Mouse (Mus musculus) Patski (cell line): ENCODE data around the gene Olfr1370. TPM values are rescaled to one million over a fixed set of nuclear protein-coding genes. Genes with fewer than 3 reads are reported as not detected.
"Not testable (repeated sequence)": the region's sequence is repeated elsewhere in the genome, so short reads cannot be mapped to it uniquely, and the experiment has no call there.

ENCODE experiments used
- ATAC-seq: fragments of 100-300 bp; one replicate; pipeline ENCODE4 v1.8.0; 2021
- CTCF ChIA-PET: fragments of 350-600 bp; sonication (Branson Sonifier 250); formaldehyde crosslinking; loops from one replicate; lab custom pipeline; 2022; ENCODE audit warnings: inconsistent platforms; lab: Charles Lee
- POLR2A ChIA-PET: fragments of 350-600 bp; sonication (Branson Sonifier 250); formaldehyde crosslinking; loops from one replicate; lab custom pipeline; 2022; ENCODE audit warnings: antibody characterized with exemption, inconsistent platforms; lab: Charles Lee
- DNase-seq: peaks from one replicate; pipeline ENCODE4 v3.0.0-alpha.2; 2011; ENCODE audit warnings: low read depth, low spot score
- H3K27me3 ChIP-seq: fragments of 371-371 bp; one replicate; pipeline ENCODE4 v1.5.1; 2021
- CTCF ChIP-seq: fragments of 100-300 bp; IDR thresholded peaks from one replicate; pipeline ENCODE4 v1.5.1; 2021
- in situ Hi-C: fragments of 300-500 bp; cut with MboI; formaldehyde crosslinking; loops from 3 replicates; pipeline ENCODE4 v1.11.1; 2018; ENCODE audit warnings: low pct_unique_long_range_greater_than_20kb, mixed read lengths
- polyA plus RNA-seq: library from polyadenylated mRNA; unstranded; gene quantifications from one replicate; pipeline ENCODE4 v1.2.3, GENCODE M21; 2021

Gene Olfr1370
- polyA plus RNA-seq = not detected

GRCm38 (mm10) chr13:21074847-21075246, at the start of gene Olfr1370:
Olfr1370 (minus strand) TSS chr13:21074947.
- in situ Hi-C loops = no loop called here

GRCm38 (mm10) chr13:21114121-21114520, 39.4 kb upstream of the Olfr1370 start:
- ATAC-seq (no peak), DNase-seq (no peak)
- in situ Hi-C loops = no loop called here
- ChIA-PET POLR2A (no interaction called here), CTCF (no interaction called here)
- no peaks in the 10 kb centered on the region for H3K27me3 ChIP-seq
- TF ChIP-seq CTCF = no peak

More at GRCm38 (mm10) chr13:21074847-21075246, at the start of gene Olfr1370:
- ChIA-PET CTCF (no interaction called here), POLR2A (no interaction called here)
- TF ChIP-seq CTCF = no peak
- no peak for ATAC-seq
- DNase-seq = no peak
- H3K27me3 ChIP-seq = no peaks in the 10 kb centered on the region

- H3K27me3 ChIP-seq, ATAC-seq, DNase-seq, CTCF ChIA-PET, in situ Hi-C loops, POLR2A ChIA-PET: not testable (repeated sequence)
Observed at GRCm38 (mm10) chr13:21111183-21111582, 36.4 kb upstream of the Olfr1370 start, which contains the start of gene Olfr1369-ps1. Olfr1369-ps1 (plus strand) TSS chr13:21111483.

GRCm38 (mm10) chr13:21110441-21110840, 35.7 kb upstream of the Olfr1370 start:
- DNase-seq = no peak
- ChIA-PET POLR2A (no interaction called here), CTCF (no interaction called here)
- ATAC-seq = no peak
- in situ Hi-C loops = no loop called here
- no peaks in the 10 kb centered on the region for H3K27me3 ChIP-seq
- TF ChIP-seq CTCF = no peak

GRCm38 (mm10) chr13:21109759-21110158, 35.0 kb upstream of the Olfr1370 start:
- ChIA-PET CTCF (no interaction called here), POLR2A (no interaction called here)
- in situ Hi-C loops = no loop called here
- ATAC-seq = no peak
- TF ChIP-seq CTCF = no peak
- no peaks in the 10 kb centered on the region for H3K27me3 ChIP-seq
- DNase-seq = no peak

GRCm38 (mm10) chr13:21082686-21083085, 7.9 kb upstream of the Olfr1370 start:
- TF ChIP-seq CTCF = no peak
- no peaks in the 10 kb centered on the region for H3K27me3 ChIP-seq
- in situ Hi-C loops = no loop called here
- ChIA-PET POLR2A (no interaction called here), CTCF (no interaction called here)
- ATAC-seq (no peak), DNase-seq (no peak)

GRCm38 (mm10) chr13:21066021-21066420, 8.7 kb downstream of the Olfr1370 start:
- no peaks in the 10 kb centered on the region for H3K27me3 ChIP-seq
- POLR2A ChIA-PET = no interaction called here
- DNase-seq (no peak), ATAC-seq (no peak)
- TF ChIP-seq CTCF = no peak
- CTCF ChIA-PET = no interaction called here
- in situ Hi-C loops = no loop called here

- in situ Hi-C loops = no loop called here
Observed at GRCm38 (mm10) chr13:21050118-21050517, 24.6 kb downstream of the Olfr1370 start.

GRCm38 (mm10) chr13:21040589-21041199, 34.1 kb downstream of the Olfr1370 start:
- TF ChIP-seq CTCF = no peak
- ChIA-PET CTCF (no interaction called here), POLR2A (interaction anchor here (0.5 kb wide), 1 partner anchor 1920 kb away, joined by 3 read pairs; no protein-coding TSS in a partner anchor)
- ATAC-seq = no peak
- no peak for DNase-seq
- H3K27me3 ChIP-seq = no peaks in the 10 kb centered on the region
- in situ Hi-C loops = loop anchor here (25.0 kb wide), 1 partner anchor 728 kb away; no protein-coding TSS in a partner anchor

More at GRCm38 (mm10) chr13:21050118-21050517, 24.6 kb downstream of the Olfr1370 start:
- no peak for ATAC-seq
- CTCF ChIA-PET = no interaction called here
- no peak for TF ChIP-seq CTCF
- DNase-seq = no peak
- POLR2A ChIA-PET = no interaction called here
- no peaks in the 10 kb centered on the region for H3K27me3 ChIP-seq

- ATAC-seq = no peak
- no peak for TF ChIP-seq CTCF
- POLR2A ChIA-PET = no interaction called here
- in situ Hi-C loops = loop anchor here (25.0 kb wide), 1 partner anchor 724 kb away; no protein-coding TSS in a partner anchor
- no peaks in the 10 kb centered on the region for H3K27me3 ChIP-seq
- DNase-seq = no peak
- CTCF ChIA-PET = no interaction called here
Observed at GRCm38 (mm10) chr13:21035981-21036380, 38.8 kb downstream of the Olfr1370 start.

GRCm38 (mm10) chr13:21035011-21035410, 39.7 kb downstream of the Olfr1370 start:
- ChIA-PET POLR2A (no interaction called here), CTCF (interaction anchor here (1.3 kb wide), 1 partner anchor 32 kb away, joined by 3 read pairs; no protein-coding TSS in a partner anchor)
- no peaks in the 10 kb centered on the region for H3K27me3 ChIP-seq
- TF ChIP-seq CTCF = peak; percentile 29
- no peak for ATAC-seq
- DNase-seq = no peak
- in situ Hi-C loops = loop anchor here (25.0 kb wide), 1 partner anchor 723 kb away; no protein-coding TSS in a partner anchor
